Mouse (Mus musculus) intestine, embryonic 14.5 days (tissue): Measurements from ENCODE around the gene Nedd9. TPM values are rescaled to one million over a fixed set of nuclear protein-coding genes. Genes with fewer than 3 reads are reported as not detected.

ENCODE experiments used
- ATAC-seq: fragments of 200-750 bp; cut with Nextera tagmentation; replicated peaks from 2 replicates; pipeline ENCODE4 v1.8.0; 2017; ENCODE audit warnings: low read depth, moderate number of reproducible peaks, moderate TSS enrichment, moderate library complexity; ENCODE audit not compliant: low FRiP score, low TSS enrichment
- DNase-seq: peaks from one replicate; pipeline ENCODE4 v3.0.0-alpha.2; 2018; ENCODE audit warnings: low spot score
- H3K27ac ChIP-seq: fragments of 300-500 bp; sonication (generic); 2 replicates; pipeline ENCODE4 v1.5.1; 2014; ENCODE audit warnings: low read depth, mild to moderate bottlenecking, control low read depth
- H3K27me3 ChIP-seq: fragments of 300-500 bp; sonication (generic); replicated peaks from 2 replicates; pipeline ENCODE4 v1.6.1; 2014; ENCODE audit warnings: low read length, control low read depth; ENCODE audit not compliant: control insufficient read depth, insufficient read depth
- H3K36me3 ChIP-seq: fragments of 300-500 bp; sonication (generic); 2 replicates; pipeline ENCODE4 v1.6.1; 2014; ENCODE audit warnings: low read length, control low read depth; ENCODE audit not compliant: control insufficient read depth, insufficient read depth
- H3K4me1 ChIP-seq: fragments of 300-500 bp; sonication (generic); replicated peaks from 2 replicates; pipeline ENCODE4 v1.6.1; 2014; ENCODE audit warnings: low read length, control low read depth, mixed read lengths; ENCODE audit not compliant: control insufficient read depth, insufficient read depth
- H3K4me2 ChIP-seq: fragments of 300-500 bp; sonication (generic); 2 replicates; pipeline ENCODE4 v1.6.1; 2014; ENCODE audit warnings: low read length
- H3K4me3 ChIP-seq: fragments of 300-500 bp; sonication (generic); 2 replicates; pipeline ENCODE4 v1.5.1; 2014; ENCODE audit warnings: low read depth, low read length, control low read depth, mixed read lengths
- H3K9ac ChIP-seq: fragments of 300-500 bp; sonication (generic); 2 replicates; pipeline ENCODE4 v1.6.1; 2014; ENCODE audit warnings: mild to moderate bottlenecking, low read length
- H3K9me3 ChIP-seq: fragments of 300-500 bp; sonication (generic); 2 replicates; pipeline ENCODE4 v1.6.1; 2016; ENCODE audit warnings: low read length, control low read depth; ENCODE audit not compliant: control insufficient read depth
- WGBS: fragments of 180-500 bp; shearing (Covaris S2); extraction: QIAGEN DNeasy Blood & Tissue Kit; methylation state at CpG from one replicate; pipeline ENCODE4 v1.1.7; 2014; 5-methylcytosine and 5-hydroxymethylcytosine counted together
- polyA plus RNA-seq: library from polyadenylated mRNA; unstranded; fragments of >200 nt; fragmentation: Nextera tagmentation; extraction: Ambion mirVana; gene quantifications from 2 replicates; pipeline ENCODE4 v1.2.1, GENCODE M21; 2014

The Nedd9 gene
- polyA plus RNA-seq, 1 experiment from 2014 or later: 56.5 TPM

DNA sequence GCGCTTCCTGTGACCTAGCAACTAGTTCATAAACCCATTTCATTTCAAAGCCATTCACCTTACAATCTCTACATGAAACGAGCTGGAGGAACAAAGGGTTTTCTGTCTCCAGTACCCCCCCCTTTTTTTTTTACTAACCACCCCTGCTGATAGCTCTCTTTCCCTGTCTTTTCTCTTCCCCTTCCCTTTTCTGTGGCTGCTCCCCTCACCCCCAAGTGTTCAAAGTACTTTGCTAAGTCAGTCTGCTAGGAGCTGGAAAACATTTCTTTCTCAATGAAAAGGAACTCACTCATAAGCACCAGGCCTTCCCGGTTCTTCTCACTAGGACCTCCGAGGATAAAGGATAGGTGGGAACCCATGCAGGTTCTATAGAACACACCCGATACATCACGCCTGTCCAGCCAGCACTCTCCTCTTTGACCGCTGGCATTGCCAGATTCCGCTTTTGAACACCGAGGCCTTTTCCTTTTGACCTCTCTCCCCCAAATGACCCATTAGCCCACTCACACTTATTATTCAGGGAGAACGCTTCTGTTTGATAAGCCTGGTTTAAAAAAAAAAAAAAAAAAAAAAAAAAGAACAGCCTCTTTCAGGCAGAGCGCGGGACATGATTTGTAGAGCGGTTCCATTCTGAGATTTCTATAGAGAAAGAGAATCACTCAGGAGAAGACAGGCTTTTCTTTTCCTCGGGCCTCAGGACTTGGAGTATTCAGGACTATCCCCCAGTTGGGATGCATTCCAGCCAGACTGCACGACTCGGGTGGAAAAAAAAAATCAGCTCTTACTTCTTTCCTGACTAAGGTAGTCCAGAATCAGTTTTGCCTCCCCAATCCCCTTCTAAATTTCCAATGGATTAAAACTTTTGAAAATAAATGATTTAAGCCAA is 127.6 kb downstream of the Nedd9 start:
- no peaks in the 10 kb centered on the region for H3K27me3 ChIP-seq
- H3K36me3 ChIP-seq: no peaks in the 10 kb centered on the region
- H3K9ac ChIP-seq: peak overlapping the region; percentile 29; the same call in 1 of the 2 replicates
- WGBS: 6% methylated on average over 16 of the region's 16 CpGs
- H3K9me3 ChIP-seq: no peaks in the 10 kb centered on the region
- DNase-seq (peak; percentile 72), ATAC-seq (peak; percentile 29)
- peak overlapping the region; percentile 75 for H3K27ac ChIP-seq
- peaks cover 18% of the 10 kb centered on the region; the same call in 1 of the 2 replicates for H3K4me1 ChIP-seq
- H3K4me2 ChIP-seq: peak overlapping the region; percentile 64
- peak overlapping the region; percentile 69 for H3K4me3 ChIP-seq

DNA sequence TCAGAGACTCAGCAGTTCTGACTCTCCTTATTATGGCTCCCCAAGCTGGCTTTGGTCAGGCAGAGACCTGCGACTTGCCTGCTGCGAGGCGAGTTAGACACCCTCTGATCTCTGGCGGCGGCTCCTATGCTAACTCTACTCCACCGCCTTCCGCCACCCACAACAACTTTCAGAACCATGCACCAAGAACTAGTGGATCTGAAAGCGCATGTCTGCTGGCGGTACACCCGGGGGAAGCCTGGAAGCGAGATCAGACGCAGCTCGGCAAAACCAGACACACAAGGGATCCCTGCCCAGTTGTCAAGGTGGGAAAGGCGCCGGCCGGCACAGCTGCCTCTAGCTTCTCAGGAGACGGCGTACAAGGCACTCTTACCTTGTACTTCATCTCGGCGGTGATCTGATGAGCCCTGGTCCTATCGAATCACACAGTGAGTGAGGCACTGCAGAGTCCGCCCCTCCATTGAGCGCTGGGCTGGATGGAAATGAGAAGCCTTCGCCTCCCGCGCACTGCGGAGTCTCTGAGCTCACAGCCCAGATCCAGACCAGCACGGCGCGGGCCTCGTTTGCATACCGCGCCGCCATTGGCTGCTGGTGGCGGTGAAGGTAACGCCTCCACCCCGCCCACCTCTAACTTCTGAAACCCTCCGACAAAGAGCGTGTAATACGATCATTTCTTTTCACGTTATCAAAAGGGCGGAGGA is 128.5 kb downstream of the Nedd9 start:
- Histone ChIP-seq H3K4me3 (peak overlapping the region; percentile 69), H3K9ac (peak overlapping the region; percentile 61), H3K4me1 (peaks cover 18% of the 10 kb centered on the region; the same call in 1 of the 2 replicates), H3K27me3 (no peaks in the 10 kb centered on the region), H3K9me3 (no peaks in the 10 kb centered on the region), H3K27ac (peak overlapping the region; percentile 90), H3K36me3 (no peaks in the 10 kb centered on the region), H3K4me2 (peak overlapping the region; percentile 64)
- under 1% methylated on average over 42 of the region's 42 CpGs for WGBS
- peak; percentile 98 for ATAC-seq
- peak; percentile 92 for DNase-seq

DNA sequence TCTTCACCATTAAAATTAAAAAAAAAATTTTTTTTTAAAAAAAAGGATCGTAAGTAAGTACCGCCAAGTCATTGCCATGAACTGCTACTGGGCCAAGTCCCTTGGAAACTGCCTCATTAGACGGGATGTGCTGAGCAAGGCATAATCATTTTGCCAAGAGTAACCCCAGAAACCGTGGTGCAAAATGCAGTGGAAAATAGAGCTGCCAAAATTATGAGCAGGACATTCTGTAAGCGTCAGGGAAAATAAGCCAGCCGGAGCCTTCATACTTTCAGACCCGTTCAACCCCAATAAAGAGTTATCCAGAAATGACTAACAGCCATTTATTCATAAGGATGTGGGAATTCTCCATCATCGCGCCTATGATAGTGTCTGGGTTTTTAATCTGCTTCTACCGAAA is 129.2 kb downstream of the Nedd9 start:
- peak overlapping the region; percentile 69 for H3K4me3 ChIP-seq
- peak overlapping the region; percentile 64 for H3K4me2 ChIP-seq
- peak overlapping the region; percentile 90 for H3K27ac ChIP-seq
- no peaks in the 10 kb centered on the region for H3K9me3 ChIP-seq
- ATAC-seq: no peak
- no peaks in the 10 kb centered on the region for H3K36me3 ChIP-seq
- no peaks in the 10 kb centered on the region for H3K27me3 ChIP-seq
- peaks cover 18% of the 10 kb centered on the region; the same call in 1 of the 2 replicates for H3K4me1 ChIP-seq
- 17% methylated on average over 10 of the region's 10 CpGs for WGBS
- DNase-seq: no peak
- peak overlapping the region; percentile 61 for H3K9ac ChIP-seq

DNA sequence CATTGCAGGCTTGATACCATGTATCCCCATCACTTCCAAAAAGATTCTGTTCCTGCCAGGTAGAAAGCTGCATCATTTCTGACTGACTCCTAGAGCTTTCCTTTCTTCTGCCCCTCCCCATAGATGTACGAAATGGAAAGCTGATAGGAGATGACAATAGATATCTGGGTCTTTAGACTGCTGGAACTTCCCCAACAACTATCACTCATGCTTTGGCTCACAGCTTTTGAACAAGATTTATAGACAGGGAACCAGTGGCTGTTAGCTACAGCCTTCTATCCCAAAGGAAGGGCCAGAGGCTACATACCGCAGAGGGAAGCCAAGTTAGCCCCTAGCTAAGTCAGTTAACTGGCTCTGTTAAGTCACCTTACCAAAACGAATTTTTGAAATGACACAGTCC is 129.6 kb downstream of the Nedd9 start:
- H3K27me3 ChIP-seq: no peaks in the 10 kb centered on the region
- H3K9me3 ChIP-seq: no peaks in the 10 kb centered on the region
- 33% methylated on average over 3 of the region's 3 CpGs for WGBS
- no peaks in the 10 kb centered on the region for H3K36me3 ChIP-seq
- no peak for ATAC-seq
- H3K9ac ChIP-seq: peak overlapping the region; percentile 61
- peak overlapping the region; percentile 64 for H3K4me2 ChIP-seq
- no peak overlapping the region for H3K27ac ChIP-seq
- H3K4me1 ChIP-seq: peaks cover 22% of the 10 kb centered on the region; the same call in 1 of the 2 replicates
- H3K4me3 ChIP-seq: peak overlapping the region; percentile 69
- DNase-seq: no peak

DNA sequence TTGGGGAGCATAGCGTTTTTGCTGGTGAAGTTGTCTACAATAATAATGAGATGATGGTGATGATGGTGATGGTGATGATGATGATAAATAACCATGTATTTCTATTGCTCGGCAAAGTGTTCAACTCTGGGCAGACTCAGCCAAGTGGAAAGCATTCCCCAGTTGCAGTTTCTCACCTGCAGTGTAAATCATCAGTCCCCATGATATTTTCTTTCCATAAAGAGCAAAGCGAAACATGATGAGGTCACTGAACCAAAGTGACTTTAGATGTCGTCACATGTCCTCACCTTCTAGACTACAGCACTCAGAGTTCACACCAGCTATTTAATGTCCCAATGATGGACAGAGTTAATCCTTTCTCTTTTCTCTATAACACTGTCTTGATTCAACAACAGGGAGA is 130.0 kb downstream of the Nedd9 start:
- ATAC-seq (no peak), DNase-seq (no peak)
- H3K36me3 ChIP-seq: no peaks in the 10 kb centered on the region
- H3K9ac ChIP-seq: peak overlapping the region; percentile 61
- peak overlapping the region; percentile 69 for H3K4me3 ChIP-seq
- peak overlapping the region; percentile 64 for H3K4me2 ChIP-seq
- H3K27ac ChIP-seq: no peak overlapping the region
- WGBS: 64% methylated on average over 4 of the region's 4 CpGs
- no peaks in the 10 kb centered on the region for H3K9me3 ChIP-seq
- no peaks in the 10 kb centered on the region for H3K27me3 ChIP-seq
- peaks cover 26% of the 10 kb centered on the region; the same call in 1 of the 2 replicates for H3K4me1 ChIP-seq

DNA sequence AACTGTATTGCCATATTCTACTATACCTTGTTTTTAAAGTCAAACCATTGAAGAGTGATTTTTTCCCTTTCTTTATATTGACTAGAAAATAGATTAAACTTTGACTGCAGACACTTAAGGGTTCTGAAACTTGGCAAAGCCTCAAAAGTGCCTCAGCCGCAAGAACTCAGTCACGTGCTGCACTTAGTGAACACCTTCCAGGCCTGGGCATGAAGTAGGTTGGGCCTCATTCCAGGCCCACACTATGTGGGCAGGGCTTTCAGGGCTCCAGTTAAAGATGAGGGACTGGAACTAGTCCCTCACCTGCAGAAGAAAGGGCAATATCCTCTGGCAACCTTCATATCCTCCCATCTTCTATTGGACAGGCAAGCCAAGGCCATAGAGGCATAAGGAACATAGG is 131.6 kb downstream of the Nedd9 start:
- Histone ChIP-seq H3K4me1 (peaks cover 29% of the 10 kb centered on the region; the same call in 1 of the 2 replicates), H3K27ac (0 out of 2 replicates have a peak overlapping the region, but pooled peaks have one; percentile 33), H3K4me3 (peak overlapping the region; percentile 69; the same call in 1 of the 2 replicates), H3K27me3 (no peaks in the 10 kb centered on the region), H3K4me2 (peak overlapping the region; percentile 64), H3K9ac (peak overlapping the region; percentile 16; the same call in 1 of the 2 replicates), H3K36me3 (no peaks in the 10 kb centered on the region), H3K9me3 (no peaks in the 10 kb centered on the region)
- ATAC-seq (no peak), DNase-seq (no peak)
- WGBS: 17% methylated on average over 2 of the region's 2 CpGs

DNA sequence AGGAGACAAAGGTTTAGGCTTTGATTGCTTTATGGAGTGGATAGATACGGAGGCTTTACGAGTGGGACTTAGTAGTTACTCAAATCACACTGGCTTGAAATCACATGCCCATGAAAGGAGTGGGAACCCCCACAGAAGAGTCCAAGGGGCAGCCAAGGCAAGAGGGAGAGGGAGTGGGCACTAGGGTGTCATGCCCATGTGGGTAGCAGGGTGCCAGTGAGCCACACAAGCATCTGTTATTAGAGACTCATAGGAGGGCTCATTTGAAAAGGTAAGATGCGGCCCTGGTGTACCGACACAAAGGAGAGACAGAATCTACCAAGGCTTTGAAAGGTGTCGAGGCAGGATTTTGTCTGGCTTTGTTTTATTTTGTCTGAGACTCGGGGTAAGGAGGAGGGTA is 132.6 kb downstream of the Nedd9 start:
- Histone ChIP-seq H3K27ac (peak overlapping the region; percentile 1; the same call in 1 of the 2 replicates), H3K4me3 (peak overlapping the region; percentile 19), H3K9me3 (no peaks in the 10 kb centered on the region), H3K4me2 (peak overlapping the region; percentile 64), H3K36me3 (no peaks in the 10 kb centered on the region), H3K9ac (no peak overlapping the region), H3K27me3 (no peaks in the 10 kb centered on the region), H3K4me1 (peaks cover 25% of the 10 kb centered on the region; the same call in 1 of the 2 replicates)
- ATAC-seq (no peak), DNase-seq (no peak)
- WGBS: 61% methylated on average over 6 of the region's 6 CpGs

DNA sequence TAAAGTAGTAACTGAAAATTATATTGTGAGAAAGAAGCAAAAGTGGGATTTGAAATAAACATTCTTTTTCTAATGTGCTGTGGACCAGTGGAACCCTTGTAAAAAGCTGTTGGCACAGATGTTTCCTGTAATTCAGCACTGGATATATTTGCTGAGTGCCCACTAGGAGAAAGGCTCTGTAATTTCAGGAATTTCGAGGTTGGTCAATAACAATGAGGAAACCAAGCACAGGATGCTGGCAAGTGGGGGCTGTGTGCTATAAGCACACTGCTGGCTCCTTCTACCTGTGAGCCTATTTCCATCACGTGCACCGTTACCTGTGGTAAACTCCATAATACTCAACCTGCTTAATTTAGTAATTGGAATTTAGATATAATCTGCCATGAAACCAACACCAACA is 133.5 kb downstream of the Nedd9 start:
- Histone ChIP-seq H3K9ac (no peak overlapping the region), H3K4me3 (no peak overlapping the region), H3K4me2 (0 out of 2 replicates have a peak overlapping the region, but pooled peaks have one; percentile 64), H3K4me1 (peaks cover 25% of the 10 kb centered on the region; the same call in 1 of the 2 replicates), H3K27me3 (no peaks in the 10 kb centered on the region), H3K27ac (peak overlapping the region; percentile 1; the same call in 1 of the 2 replicates), H3K36me3 (no peaks in the 10 kb centered on the region), H3K9me3 (no peaks in the 10 kb centered on the region)
- 60% methylated on average over 3 of the region's 3 CpGs for whole genome bisulfite sequencing
- no peak for DNase-seq
- no peak for ATAC-seq
